ENCODE assay signal across 8 mouse cellular contexts in the genomic region with DNA sequence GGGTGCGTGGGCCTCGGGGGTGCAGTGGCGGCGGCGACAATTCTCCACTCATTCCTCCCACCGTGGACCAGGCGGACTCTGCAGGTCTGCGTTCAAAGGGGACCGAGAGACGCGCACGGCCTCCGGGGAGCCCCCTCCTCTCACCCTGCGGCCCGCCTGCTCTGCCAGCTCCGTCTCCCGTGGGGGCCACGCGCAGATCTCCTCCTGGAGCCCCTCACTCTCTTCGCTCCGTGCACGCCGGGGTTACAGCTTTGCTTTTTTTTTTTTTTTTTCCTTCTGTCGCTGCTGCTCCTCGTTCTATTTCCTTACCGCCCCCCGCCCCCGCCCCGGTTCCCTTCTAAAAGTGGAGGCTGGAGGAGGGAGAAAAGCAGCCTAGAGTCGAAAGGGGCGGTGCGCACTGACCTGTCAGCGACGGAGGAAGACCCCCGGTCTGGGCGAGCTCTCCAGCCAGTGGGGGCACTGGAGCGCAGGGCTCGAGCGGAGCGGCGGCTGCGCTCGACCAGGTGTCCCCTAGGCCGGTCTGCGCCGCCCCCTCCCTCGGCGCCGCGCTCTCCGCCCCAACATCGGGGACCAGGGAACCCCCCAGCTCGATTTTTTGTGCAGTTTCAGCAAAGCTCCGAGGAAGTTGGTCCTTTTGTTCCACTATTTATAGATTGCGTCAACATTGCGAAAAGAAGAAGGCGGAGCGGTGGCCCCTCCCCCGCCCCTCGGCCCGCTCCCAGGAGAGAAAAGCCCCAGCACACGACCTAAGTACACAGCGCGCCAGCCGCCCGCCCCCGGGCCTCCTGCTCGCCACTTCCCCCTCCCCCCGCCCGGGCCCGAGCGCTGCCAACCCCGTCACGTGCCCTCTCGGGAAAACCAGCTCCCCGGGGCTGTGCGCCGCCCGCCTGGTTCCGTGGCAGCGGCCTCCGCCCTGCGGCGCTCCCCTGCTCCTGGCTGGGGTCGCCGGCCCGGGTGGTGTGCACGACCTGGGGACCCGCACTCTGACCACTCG.
DNase-seq lines count a peak whose midpoint lies in the region; ATAC-seq and TF ChIP-seq lines count a peak whose summit lies in the region.

No protein-coding gene starts in this region.

- peak overlapping the region; percentile 69 for H3K4me3 ChIP-seq in forebrain, embryonic 10.5 days
- peak overlapping the region; percentile 76 for H3K4me3 ChIP-seq in heart, embryonic 15.5 days
- peak overlapping the region; percentile 81 to 95 for H3K4me3 ChIP-seq in liver, embryonic 14.5 days (ENCODE audit: insufficient read depth in 1 of 2, low read depth in 2 of 2, low read length in 2 of 2)
- peak overlapping the region; percentile 79 for H3K4me3 ChIP-seq in stomach, postnatal 0 days (ENCODE audit: low read depth, low read length)

- peak; percentile 59 to 69 for DNase-seq in CD8-positive naive resting alpha-beta T cell, adult 2 months (ENCODE audit: low read depth in 2 of 2, low spot score in 2 of 2)
- peak; percentile 60 for DNase-seq in c-Kit-negative CD71-positive TER-119-positive erythroid progenitor cells, embryonic 14.5 days (ENCODE audit: low read depth, low spot score)
- DNase-seq in forebrain, embryonic 10.5 days (ENCODE audit: extremely low spot score, low spot score): peak; percentile 86
- DNase-seq in kidney, postnatal 25 days: peak; percentile 96 to 98
- peak; percentile 71 to 80 (median 74) for DNase-seq in liver, embryonic 14.5 days (ENCODE audit: low read depth in 3 of 3, low spot score in 3 of 3)
- peak; percentile 84 for DNase-seq in neural tube, embryonic 10.5 days (ENCODE audit: extremely low spot score, low spot score)
- peak; percentile 97 for DNase-seq in stomach, postnatal 0 days (ENCODE audit: low spot score)

- no peaks in the 10 kb centered on the region for H3K36me3 ChIP-seq in forebrain, embryonic 10.5 days (replicated peaks)
- H3K36me3 ChIP-seq in heart, embryonic 15.5 days: no peaks in the 10 kb centered on the region
- peaks cover under 1% of the 10 kb centered on the region for H3K36me3 ChIP-seq in liver, embryonic 14.5 days (replicated peaks; ENCODE audit: control insufficient read depth, insufficient read depth, low read depth)
- H3K36me3 ChIP-seq in stomach, postnatal 0 days (ENCODE audit: control insufficient read depth, insufficient read depth, low read length): no peaks in the 10 kb centered on the region

- peaks cover 63% of the 10 kb centered on the region for H3K4me1 ChIP-seq in forebrain, embryonic 10.5 days
- H3K4me1 ChIP-seq in heart, embryonic 15.5 days (replicated peaks): peaks cover 44% of the 10 kb centered on the region
- H3K4me1 ChIP-seq in liver, embryonic 14.5 days (replicated peaks; ENCODE audit: control insufficient read depth in 2 of 2, insufficient read depth in 2 of 2, low read length in 1 of 2): peaks cover 16 to 25% of the 10 kb centered on the region in 2 experiments
- 0 out of 2 replicates have a peak, but pooled peaks cover 2% of the 10 kb centered on the region for H3K4me1 ChIP-seq in stomach, postnatal 0 days (replicated peaks; ENCODE audit: control insufficient read depth, insufficient read depth)

- peak overlapping the region; percentile 84 for H3K9ac ChIP-seq in heart, embryonic 15.5 days
- H3K9ac ChIP-seq in liver, embryonic 14.5 days (replicated peaks): peak overlapping the region; percentile 99
- peak overlapping the region; percentile 81 for H3K9ac ChIP-seq in stomach, postnatal 0 days (ENCODE audit: low read length)

- peak overlapping the region; percentile 93 for H3K27ac ChIP-seq in forebrain, embryonic 10.5 days
- H3K27ac ChIP-seq in heart, embryonic 15.5 days: peak overlapping the region; percentile 99
- peak overlapping the region; percentile 94 for H3K27ac ChIP-seq in liver, embryonic 14.5 days
- peak overlapping the region; percentile 97 for H3K27ac ChIP-seq in stomach, postnatal 0 days (replicated peaks)

- ATAC-seq in heart, embryonic 15.5 days (replicated peaks; ENCODE audit: insufficient number of reproducible peaks, insufficient read depth, low FRiP score, low read depth): peak; percentile 79
- peak; percentile 74 for ATAC-seq in liver, embryonic 14.5 days (ENCODE audit: insufficient read depth)
- ATAC-seq in stomach, postnatal 0 days (ENCODE audit: low FRiP score, low TSS enrichment): peak; percentile 85

- under 1% methylated on average over 86 of the region's 90 CpGs for WGBS in forebrain, embryonic 10.5 days
- WGBS in heart, embryonic 15.5 days: under 1% methylated on average over 84 of the region's 90 CpGs
- WGBS in liver, embryonic 14.5 days (ENCODE audit: insufficient replicate concordance): under 1% methylated on average over 86 of the region's 90 CpGs
- under 1% methylated on average over 67 of the region's 90 CpGs for WGBS in stomach, postnatal 0 days

- peaks cover 62% of the 10 kb centered on the region for H3K27me3 ChIP-seq in forebrain, embryonic 10.5 days (ENCODE audit: poor library complexity, severe bottlenecking)
- H3K27me3 ChIP-seq in heart, embryonic 15.5 days: peaks cover 13% of the 10 kb centered on the region; the same call in 1 of the 2 replicates
- H3K27me3 ChIP-seq in liver, embryonic 14.5 days (ENCODE audit: control insufficient read depth, insufficient read depth, low read length): peaks cover 33% of the 10 kb centered on the region
- no peaks in the 10 kb centered on the region for H3K27me3 ChIP-seq in stomach, postnatal 0 days (ENCODE audit: control insufficient read depth, insufficient read depth, low read length)

- peak overlapping the region; percentile 97 for H3K4me2 ChIP-seq in heart, embryonic 15.5 days
- peak overlapping the region; percentile 99 for H3K4me2 ChIP-seq in liver, embryonic 14.5 days (ENCODE audit: low read depth)
- peak overlapping the region; percentile 97 for H3K4me2 ChIP-seq in stomach, postnatal 0 days (replicated peaks; ENCODE audit: low read depth)

- TF ChIP-seq EP300 in liver, embryonic 14.5 days (IDR thresholded peaks at IDR 0.05; ENCODE audit: low read depth): peak; percentile 15; the same call in 1 of the 2 replicates
- no peak for TF ChIP-seq EP300 in stomach, postnatal 0 days (optimal IDR thresholded peaks at IDR 0.05)

- no peaks in the 10 kb centered on the region for H3K9me3 ChIP-seq in forebrain, embryonic 10.5 days
- no peaks in the 10 kb centered on the region for H3K9me3 ChIP-seq in heart, embryonic 15.5 days (replicated peaks)
- H3K9me3 ChIP-seq in liver, embryonic 14.5 days (ENCODE audit: control insufficient read depth, low read length): no peaks in the 10 kb centered on the region
- no peaks in the 10 kb centered on the region for H3K9me3 ChIP-seq in stomach, postnatal 0 days (ENCODE audit: control insufficient read depth, low read length)

- no peak for TF ChIP-seq CTCF in liver, embryonic 14.5 days (IDR thresholded peaks at IDR 0.05; ENCODE audit: low read depth)
- TF ChIP-seq CTCF in stomach, postnatal 0 days (IDR thresholded peaks at IDR 0.05; ENCODE audit: low read depth): 0 out of 2 replicates have a peak, but pooled peaks have one; percentile 16

Comparison
In these comparisons a context has a peak if more than half of its experiments do, and no peak if none do; other contexts are left out.
1. Peak in every context shown above with its lines: DNase-seq, ATAC-seq, H3K4me3 ChIP-seq and H3K27ac ChIP-seq.